In the genomic region with DNA sequence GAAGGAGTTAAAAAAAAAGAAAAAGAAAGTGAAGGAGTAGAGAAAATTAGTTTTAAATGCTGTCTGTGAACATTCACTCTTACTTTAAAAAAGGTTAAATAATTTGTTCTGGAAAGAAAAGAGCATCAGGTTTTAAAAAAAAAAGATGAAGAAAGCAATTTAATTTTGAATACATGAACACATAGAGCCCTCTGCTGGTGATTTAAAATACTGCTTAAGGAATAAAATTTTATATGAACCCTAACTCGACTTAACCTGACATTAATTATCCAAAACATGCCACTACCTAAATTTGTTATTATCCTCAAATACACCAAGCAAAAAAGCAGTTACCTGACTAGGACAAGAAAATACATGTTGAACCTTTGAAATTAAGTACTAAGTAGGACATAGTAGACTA, we compare ENCODE assay signal across 11 mouse cellular contexts. TPM values are rescaled to one million over a fixed set of nuclear protein-coding genes. Genes with fewer than 3 reads are reported as not detected.
DNase-seq lines count a peak whose midpoint lies in the region; ATAC-seq and TF ChIP-seq lines count a peak whose summit lies in the region.
"Had no signal": no experiment of that assay in that cellular context is flagged by ENCODE, and none has a peak within 500 bp of the region (broad histone marks: within the 10 kb centered on the region; RNA-seq: fewer than 3 reads in every experiment).

No protein-coding gene starts in this region.

- TF ChIP-seq EP300 in liver, embryonic 14.5 days (IDR thresholded peaks at IDR 0.05; ENCODE audit: low read depth), result no peak

- DNase-seq in forebrain, embryonic 14.5 days (ENCODE audit: low spot score), result peak; percentile 79
- DNase-seq in liver, embryonic 14.5 days (ENCODE audit: low read depth in 3 of 3, low spot score in 3 of 3), result no peak
- no peak for DNase-seq in liver, embryonic 11.5 days (ENCODE audit: low spot score)
- DNase-seq in MN1 (ENCODE audit: low spot score), result peak; percentile 50
- DNase-seq in mesoderm, embryonic 11.5 days (ENCODE audit: low read depth, low spot score), result peak; percentile 17
- DNase-seq in left cerebral cortex, postnatal 10 days (ENCODE audit: extremely low spot score in 1 of 2, low spot score in 2 of 2), result no peak
- DNase-seq: kidney, postnatal 36 days had no signal

- H3K36me3 ChIP-seq in forebrain, embryonic 14.5 days (ENCODE audit: control insufficient read depth, insufficient read depth, low read length), result peaks cover 60% of the 10 kb centered on the region
- peaks cover 26% of the 10 kb centered on the region for H3K36me3 ChIP-seq in forebrain, embryonic 16.5 days (ENCODE audit: control insufficient read depth, insufficient read depth)
- H3K36me3 ChIP-seq in liver, embryonic 14.5 days (replicated peaks; ENCODE audit: control insufficient read depth, insufficient read depth, low read depth), result peaks cover 5% of the 10 kb centered on the region; the same call in 1 of the 2 replicates
- peaks cover 13% of the 10 kb centered on the region; the same call in 1 of the 2 replicates for H3K36me3 ChIP-seq in liver, embryonic 11.5 days (ENCODE audit: control insufficient read depth, insufficient read depth, low read length)
- H3K36me3 ChIP-seq in kidney, embryonic 14.5 days (ENCODE audit: control insufficient read depth, insufficient read depth, low read length), result peaks cover 61% of the 10 kb centered on the region

- no peak overlapping the region for H3K4me3 ChIP-seq in forebrain, embryonic 14.5 days (ENCODE audit: low read depth, low read length)
- no peak overlapping the region for H3K4me3 ChIP-seq in forebrain, embryonic 16.5 days (replicated peaks; ENCODE audit: low read length)
- H3K4me3 ChIP-seq in liver, embryonic 14.5 days (ENCODE audit: insufficient read depth in 1 of 2, low read depth in 2 of 2, low read length in 2 of 2), result no peak overlapping the region
- no peak overlapping the region for H3K4me3 ChIP-seq in liver, embryonic 11.5 days (ENCODE audit: low read depth, low read length)
- H3K4me3 ChIP-seq in kidney, embryonic 14.5 days (ENCODE audit: low read length), result no peak overlapping the region
- H3K4me3 ChIP-seq: heart, embryonic 12.5 days; lung, embryonic 15.5 days had no signal

- H3K4me2 ChIP-seq in forebrain, embryonic 14.5 days (ENCODE audit: low read length), result no peak overlapping the region
- no peak overlapping the region for H3K4me2 ChIP-seq in forebrain, embryonic 16.5 days (ENCODE audit: low read length)
- H3K4me2 ChIP-seq in liver, embryonic 14.5 days (ENCODE audit: low read depth), result no peak overlapping the region
- H3K4me2 ChIP-seq in liver, embryonic 11.5 days, result no peak overlapping the region
- H3K4me2 ChIP-seq in kidney, embryonic 14.5 days (replicated peaks; ENCODE audit: low read depth, low read length), result no peak overlapping the region
- H3K4me2 ChIP-seq: heart, embryonic 12.5 days; lung, embryonic 15.5 days had no signal

- no peaks in the 10 kb centered on the region for H3K27me3 ChIP-seq in forebrain, embryonic 14.5 days (replicated peaks; ENCODE audit: control insufficient read depth, insufficient read depth, low read length)
- no peaks in the 10 kb centered on the region for H3K27me3 ChIP-seq in forebrain, embryonic 16.5 days (replicated peaks; ENCODE audit: control insufficient read depth, insufficient read depth, low read length)
- H3K27me3 ChIP-seq in liver, embryonic 14.5 days (ENCODE audit: control insufficient read depth, insufficient read depth, low read length), result no peaks in the 10 kb centered on the region
- H3K27me3 ChIP-seq in liver, embryonic 11.5 days (replicated peaks; ENCODE audit: control insufficient read depth, insufficient read depth, low read length), result no peaks in the 10 kb centered on the region
- H3K27me3 ChIP-seq in kidney, embryonic 14.5 days (ENCODE audit: control insufficient read depth, insufficient read depth, low read length), result no peaks in the 10 kb centered on the region
- H3K27me3 ChIP-seq: heart, embryonic 12.5 days; lung, embryonic 15.5 days had no signal

- no peak overlapping the region for H3K9ac ChIP-seq in forebrain, embryonic 14.5 days (ENCODE audit: low read length)
- no peak overlapping the region for H3K9ac ChIP-seq in forebrain, embryonic 16.5 days (replicated peaks; ENCODE audit: low read depth, low read length)
- no peak overlapping the region for H3K9ac ChIP-seq in liver, embryonic 14.5 days (replicated peaks)
- no peak overlapping the region for H3K9ac ChIP-seq in liver, embryonic 11.5 days (ENCODE audit: low read depth, low read length)
- no peak overlapping the region for H3K9ac ChIP-seq in kidney, embryonic 14.5 days (ENCODE audit: low read depth, low read length)
- H3K9ac ChIP-seq: heart, embryonic 12.5 days; lung, embryonic 15.5 days had no signal

- no peaks in the 10 kb centered on the region for H3K9me3 ChIP-seq in forebrain, embryonic 14.5 days (replicated peaks; ENCODE audit: control insufficient read depth, low read length)
- no peaks in the 10 kb centered on the region for H3K9me3 ChIP-seq in forebrain, embryonic 16.5 days (ENCODE audit: control insufficient read depth, low read length)
- no peaks in the 10 kb centered on the region for H3K9me3 ChIP-seq in liver, embryonic 14.5 days (ENCODE audit: control insufficient read depth, low read length)
- no peaks in the 10 kb centered on the region for H3K9me3 ChIP-seq in liver, embryonic 11.5 days (ENCODE audit: control insufficient read depth, low read length)
- no peaks in the 10 kb centered on the region for H3K9me3 ChIP-seq in kidney, embryonic 14.5 days (ENCODE audit: control insufficient read depth, low read length)
- H3K9me3 ChIP-seq: heart, embryonic 12.5 days; lung, embryonic 15.5 days had no signal

- TF ChIP-seq CTCF in liver, embryonic 14.5 days (IDR thresholded peaks at IDR 0.05; ENCODE audit: low read depth), result 0 out of 2 replicates have a peak, but pooled peaks have one; percentile 14

- 29% methylated on average over 1 of the region's 1 CpGs for WGBS in forebrain, embryonic 14.5 days
- 29% methylated on average over 1 of the region's 1 CpGs for WGBS in forebrain, embryonic 16.5 days
- 16% methylated on average over 1 of the region's 1 CpGs for WGBS in liver, embryonic 14.5 days (ENCODE audit: insufficient replicate concordance)
- 36% methylated on average over 1 of the region's 1 CpGs for WGBS in liver, embryonic 11.5 days
- 30% methylated on average over 1 of the region's 1 CpGs for WGBS in kidney, embryonic 14.5 days

- no peak overlapping the region for H3K27ac ChIP-seq in forebrain, embryonic 14.5 days (ENCODE audit: low read depth, low read length)
- H3K27ac ChIP-seq in forebrain, embryonic 16.5 days (ENCODE audit: low read length), result no peak overlapping the region
- H3K27ac ChIP-seq in liver, embryonic 14.5 days, result no peak overlapping the region
- H3K27ac ChIP-seq in liver, embryonic 11.5 days (ENCODE audit: low read depth, low read length), result no peak overlapping the region
- no peak overlapping the region for H3K27ac ChIP-seq in kidney, embryonic 14.5 days (ENCODE audit: low read depth, low read length)
- H3K27ac ChIP-seq: lung, embryonic 15.5 days had no signal

- intact Hi-C loops in left cerebral cortex, postnatal 10 days (cut with DNase I), result loop anchor here (2.0 kb wide), 1 partner anchor 318 kb away; no protein-coding TSS in a partner anchor

- no peak for ATAC-seq in forebrain, embryonic 14.5 days
- no peak for ATAC-seq in forebrain, embryonic 16.5 days
- ATAC-seq in liver, embryonic 14.5 days (ENCODE audit: insufficient read depth), result no peak
- ATAC-seq in liver, embryonic 11.5 days (replicated peaks; ENCODE audit: low FRiP score), result no peak
- ATAC-seq in kidney, embryonic 14.5 days (ENCODE audit: low FRiP score, low TSS enrichment), result no peak

- H3K4me1 ChIP-seq in forebrain, embryonic 14.5 days (ENCODE audit: control insufficient read depth, insufficient read depth, low read length), result no peaks in the 10 kb centered on the region
- no peaks in the 10 kb centered on the region for H3K4me1 ChIP-seq in forebrain, embryonic 16.5 days (replicated peaks; ENCODE audit: control insufficient read depth, insufficient read depth, low read length)
- no peaks in the 10 kb centered on the region for H3K4me1 ChIP-seq in liver, embryonic 14.5 days (replicated peaks; ENCODE audit: control insufficient read depth in 2 of 2, insufficient read depth in 2 of 2, low read length in 1 of 2)
- no peaks in the 10 kb centered on the region for H3K4me1 ChIP-seq in liver, embryonic 11.5 days (replicated peaks; ENCODE audit: control insufficient read depth, insufficient read depth, low read length)
- H3K4me1 ChIP-seq in kidney, embryonic 14.5 days (ENCODE audit: control insufficient read depth, insufficient read depth, low read length), result no peaks in the 10 kb centered on the region
- H3K4me1 ChIP-seq: lung, embryonic 15.5 days had no signal

RNA-seq across cellular contexts. Expression of a gene that starts 28.2 kb away (rescaled TPM):
- polyA plus RNA-seq in forebrain, embryonic 14.5 days (2014; fragmentation: Nextera tagmentation; extraction: Ambion mirVana), result 22.2 and 23.1 TPM in 2 replicates
- 19.0 and 22.4 TPM in 2 replicates for polyA plus RNA-seq in forebrain, embryonic 16.5 days (2015; fragmentation: Nextera tagmentation; extraction: Ambion mirVana)
- 3.8 and 5.4 TPM in 2 replicates for polyA plus RNA-seq in liver, embryonic 14.5 days (2012; rRNA removed)
- 11.3 and 12.3 TPM in 2 replicates for polyA plus RNA-seq in liver, embryonic 14.5 days (2014; fragmentation: Nextera tagmentation; extraction: Ambion mirVana)
- polyA plus RNA-seq in liver, embryonic 11.5 days (2014; fragmentation: Nextera tagmentation; extraction: Ambion mirVana), result 23.9 and 27.8 TPM in 2 replicates
- total RNA-seq in left cerebral cortex, postnatal 10 days (2021), result 10 to 100 TPM; 24.8 to 31.7 TPM
- 22.6 and 34.2 TPM in 2 replicates for polyA plus RNA-seq in kidney, embryonic 14.5 days (2014; fragmentation: Nextera tagmentation; extraction: Ambion mirVana)

RNA-seq across cellular contexts. Expression of a gene that starts 28.3 kb away (rescaled TPM):
- 29.9 and 31.4 TPM in 2 replicates for polyA plus RNA-seq in forebrain, embryonic 14.5 days (2014; fragmentation: Nextera tagmentation; extraction: Ambion mirVana)
- 24.3 and 26.8 TPM in 2 replicates for polyA plus RNA-seq in forebrain, embryonic 16.5 days (2015; fragmentation: Nextera tagmentation; extraction: Ambion mirVana)
- 1.1 and 1.3 TPM in 2 replicates for polyA plus RNA-seq in liver, embryonic 14.5 days (2012; rRNA removed)
- polyA plus RNA-seq in liver, embryonic 14.5 days (2014; fragmentation: Nextera tagmentation; extraction: Ambion mirVana), result 4.2 and 4.3 TPM in 2 replicates
- 13.0 and 17.4 TPM in 2 replicates for polyA plus RNA-seq in liver, embryonic 11.5 days (2014; fragmentation: Nextera tagmentation; extraction: Ambion mirVana)
- 10 to 100 TPM; 62.4 to 67.1 TPM for total RNA-seq in left cerebral cortex, postnatal 10 days (2021)
- polyA plus RNA-seq in kidney, embryonic 14.5 days (2014; fragmentation: Nextera tagmentation; extraction: Ambion mirVana), result 13.1 and 21.8 TPM in 2 replicates

Comparison
In these comparisons a context has a peak if more than half of its experiments do, and no peak if none do; other contexts are left out.
1. DNase-seq: peak in forebrain, embryonic 14.5 days (single experiment), MN1 (single experiment) and mesoderm, embryonic 11.5 days (single experiment); none in liver, embryonic 14.5 days (0 of 3), liver, embryonic 11.5 days (single experiment) and left cerebral cortex, postnatal 10 days (0 of 2).